Mouse (Mus musculus) right cerebral cortex, postnatal 4 days (tissue): ENCODE results near the gene H3f3a.
A peak's percentile ranks its signal among the peaks of the same experiment; 100 is the strongest.

Experiments used
- DNase-seq: peaks from one replicate; pipeline ENCODE4 v3.0.0-alpha.2; 2022

The H3f3a gene

GRCm38 (mm10) chr1:180780291-180780690 lies 33.5 kb downstream of the H3f3a start:
- DNase-seq = no peak

- no peak for DNase-seq
These were observed 34.8 kb downstream of the H3f3a start for GRCm38 (mm10) chr1:180778941-180779340.

- DNase-seq = no peak
These were observed 35.4 kb downstream of the H3f3a start for GRCm38 (mm10) chr1:180778403-180778754.

- DNase-seq = peak; percentile 73
These were observed 35.9 kb downstream of the H3f3a start for GRCm38 (mm10) chr1:180777660-180778402.

- no peak for DNase-seq
These were observed 36.5 kb downstream of the H3f3a start for GRCm38 (mm10) chr1:180777289-180777659.

- no peak for DNase-seq
These were observed 37.2 kb downstream of the H3f3a start for GRCm38 (mm10) chr1:180776494-180776893.

- no peak for DNase-seq
These were observed 37.8 kb downstream of the H3f3a start for GRCm38 (mm10) chr1:180775849-180776493.

- DNase-seq = no peak
These were observed 38.4 kb downstream of the H3f3a start for GRCm38 (mm10) chr1:180775317-180775716.

GRCm38 (mm10) chr1:180774664-180775063 lies 39.1 kb downstream of the H3f3a start:
- DNase-seq = peak; percentile 34

GRCm38 (mm10) chr1:180772291-180772690 lies 41.5 kb downstream of the H3f3a start:
- DNase-seq = no peak

- no peak for DNase-seq
These were observed 42.0 kb downstream of the H3f3a start for GRCm38 (mm10) chr1:180771722-180772121.

- no peak for DNase-seq
These were observed 42.4 kb downstream of the H3f3a start for GRCm38 (mm10) chr1:180771306-180771705.

GRCm38 (mm10) chr1:180768334-180769168 lies 45.2 kb downstream of the H3f3a start:
- peak; percentile 79 for DNase-seq

GRCm38 (mm10) chr1:180767541-180768333 lies 46.0 kb downstream of the H3f3a start:
- DNase-seq = peak; percentile 23

- DNase-seq = no peak
These were observed 47.2 kb downstream of the H3f3a start for GRCm38 (mm10) chr1:180766557-180766956.

- no peak for DNase-seq
These were observed 48.4 kb downstream of the H3f3a start for GRCm38 (mm10) chr1:180765393-180765792.

GRCm38 (mm10) chr1:180763828-180764227 lies 49.9 kb downstream of the H3f3a start:
- peak; percentile 82 for DNase-seq

GRCm38 (mm10) chr1:180763307-180763706 lies 50.4 kb downstream of the H3f3a start:
- no peak for DNase-seq

GRCm38 (mm10) chr1:180762679-180763078 lies 51.1 kb downstream of the H3f3a start:
- DNase-seq = no peak

- no peak for DNase-seq
These were observed 51.6 kb downstream of the H3f3a start for GRCm38 (mm10) chr1:180762180-180762579.

GRCm38 (mm10) chr1:180757956-180758520 lies 55.7 kb downstream of the H3f3a start:
- DNase-seq = no peak

GRCm38 (mm10) chr1:180757252-180757955 lies 56.3 kb downstream of the H3f3a start:
- DNase-seq = no peak
